Mouse (Mus musculus) neutrophil, adult 5-6 weeks (primary cell): ENCODE data around the gene Kxd1. TPM values are rescaled to one million over a fixed set of nuclear protein-coding genes. Genes with fewer than 3 reads are reported as not detected.

Experiments
- ATAC-seq: fragments of 151-379, 151-347 bp; 2 replicates; pipeline ENCODE4 v1.8.0; 2017; ENCODE audit warnings: mild to moderate bottlenecking, moderate TSS enrichment; ENCODE audit not compliant: insufficient number of reproducible peaks, poor library complexity, low FRiP score, severe bottlenecking; ENCODE audit errors: extremely low read depth
- total RNA-seq: library from RNA; stranded (forward); fragments of 200-1000 nt; gene quantifications from 2 replicates; pipeline ENCODE4 v1.2.3, GENCODE M21; 2017

Kxd1 gene
- total RNA-seq, 1 experiment from 2014 or later, result 47.4 TPM

DNA sequence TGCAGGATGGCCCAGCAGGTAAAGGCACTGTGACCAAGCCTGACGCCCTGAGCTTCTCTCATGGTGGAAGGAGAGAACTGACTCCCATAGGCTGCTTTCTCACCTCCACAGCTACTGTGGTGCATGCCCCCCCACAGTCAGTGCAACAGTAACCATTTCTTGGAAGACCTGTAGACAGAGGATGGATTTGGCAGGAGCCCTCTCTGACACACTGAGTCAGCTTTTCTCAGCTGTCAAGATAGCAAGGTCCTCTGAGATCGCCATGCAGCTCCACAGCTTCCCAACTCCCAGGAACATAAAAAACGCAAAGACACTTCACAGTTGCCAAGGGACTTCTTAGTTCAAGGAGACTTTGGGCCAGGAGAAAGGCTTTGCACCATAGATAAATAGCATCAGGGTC is 69.3 kb downstream of the Kxd1 start:
- ATAC-seq, result no peak

Other genes starting within 250 kb of the Kxd1 start
- gene Homer3, start 245.1 kb downstream of the Kxd1 start, total RNA-seq, result 4.4 and 6.3 TPM in 2 replicates
- gene Ddx49, start 225.5 kb downstream of the Kxd1 start, total RNA-seq, result 50.1 and 57.6 TPM in 2 replicates
- 67.8 and 67.9 TPM in 2 replicates for gene Cope, start 225.4 kb downstream of the Kxd1 start, total RNA-seq
- not detected in 2 replicates for gene Cers1, start 212.2 kb downstream of the Kxd1 start, total RNA-seq
- gene Gdf1, start 198.1 kb downstream of the Kxd1 start, total RNA-seq, result not detected in 2 replicates
- 34.0 and 36.8 TPM in 2 replicates for gene Upf1, start 174.7 kb downstream of the Kxd1 start, total RNA-seq
- gene Comp, start 154.4 kb downstream of the Kxd1 start, total RNA-seq, result 1.0 TPM in 1 of 2 replicates, not detected in the other
- gene Crtc1, start 88.4 kb downstream of the Kxd1 start, total RNA-seq, result 5.2 and 8.4 TPM in 2 replicates
- 5.0 and 5.8 TPM in 2 replicates for gene Klhl26, start 51.0 kb downstream of the Kxd1 start, total RNA-seq
- not detected in 2 replicates for gene Tmem59l, start 40.6 kb downstream of the Kxd1 start, total RNA-seq
- gene Crlf1, start 34.8 kb downstream of the Kxd1 start, total RNA-seq, result not detected in 2 replicates
- gene Rex1bd, start 21.2 kb downstream of the Kxd1 start, total RNA-seq, result 12.4 and 29.8 TPM in 2 replicates
- 720 and 1,162 TPM in 2 replicates for gene Uba52, start 17.2 kb downstream of the Kxd1 start, total RNA-seq
- 185 and 192 TPM in 2 replicates for gene Fkbp8, start 232 bp downstream of the Kxd1 start, total RNA-seq
- gene Ell, start 11.5 kb upstream of the Kxd1 start, total RNA-seq, result 38.8 and 40.6 TPM in 2 replicates
- gene Isyna1, start 66.4 kb upstream of the Kxd1 start, total RNA-seq, result 51.3 and 51.4 TPM in 2 replicates
- 31.3 and 45.8 TPM in 2 replicates for gene Ssbp4, start 80.9 kb upstream of the Kxd1 start, total RNA-seq
- gene Lrrc25, start 88.2 kb upstream of the Kxd1 start, total RNA-seq, result 54.1 and 63.7 TPM in 2 replicates
- not detected in 2 replicates for gene Gdf15, start 104.5 kb upstream of the Kxd1 start, total RNA-seq
- 4.4 and 7.7 TPM in 2 replicates for gene Pgpep1, start 132.4 kb upstream of the Kxd1 start, total RNA-seq
- 103 and 134 TPM in 2 replicates for gene Lsm4, start 145.3 kb upstream of the Kxd1 start, total RNA-seq
- gene Jund, start 171.0 kb upstream of the Kxd1 start, total RNA-seq, result 316 and 319 TPM in 2 replicates
- gene Iqcn, start 175.5 kb upstream of the Kxd1 start, total RNA-seq, result 2.4 and 2.8 TPM in 2 replicates
- not detected in 2 replicates for gene Gm3336, start 190.6 kb upstream of the Kxd1 start, total RNA-seq
- gene Pde4c, start 195.8 kb upstream of the Kxd1 start, total RNA-seq, result 2.2 and 2.4 TPM in 2 replicates
- gene Rab3a, start 226.7 kb upstream of the Kxd1 start, total RNA-seq, result 5.2 and 5.5 TPM in 2 replicates
- 4.5 and 4.8 TPM in 2 replicates for gene Mpv17l2, start 233.0 kb upstream of the Kxd1 start, total RNA-seq
- 19.9 and 20.3 TPM in 2 replicates for gene Pik3r2, start 248.8 kb upstream of the Kxd1 start, total RNA-seq